Mouse (Mus musculus) c-Kit-positive CD71-positive TER-119-positive erythroid progenitor cells, embryonic 14.5 days (primary cell): Measurements from ENCODE around the gene Sulf2.

ENCODE experiments used
- DNase-seq: peaks from one replicate; pipeline ENCODE4 v3.0.0-alpha.2; 2013; ENCODE audit warnings: low spot score

Gene Sulf2

GRCm38 (mm10) chr2:166175552-166176136, 20.2 kb upstream of the Sulf2 start:
- no peak for DNase-seq

- no peak for DNase-seq
Measured at GRCm38 (mm10) chr2:166175145-166175544, 19.7 kb upstream of the Sulf2 start.

GRCm38 (mm10) chr2:166173169-166173568, 17.7 kb upstream of the Sulf2 start:
- no peak for DNase-seq

GRCm38 (mm10) chr2:166170173-166170572, 14.7 kb upstream of the Sulf2 start:
- DNase-seq = no peak

- DNase-seq = no peak
Measured at GRCm38 (mm10) chr2:166168868-166169267, 13.4 kb upstream of the Sulf2 start.

- no peak for DNase-seq
Measured at GRCm38 (mm10) chr2:166167387-166167786, 11.9 kb upstream of the Sulf2 start.

GRCm38 (mm10) chr2:166165396-166165795, 9.9 kb upstream of the Sulf2 start:
- no peak for DNase-seq

GRCm38 (mm10) chr2:166164601-166165000, 9.1 kb upstream of the Sulf2 start:
- no peak for DNase-seq

- DNase-seq = no peak
Measured at GRCm38 (mm10) chr2:166163917-166164316, 8.5 kb upstream of the Sulf2 start.

- DNase-seq = no peak
Measured at GRCm38 (mm10) chr2:166163252-166163651, 7.8 kb upstream of the Sulf2 start.

GRCm38 (mm10) chr2:166162160-166162559, 6.7 kb upstream of the Sulf2 start:
- no peak for DNase-seq

GRCm38 (mm10) chr2:166159276-166159675, 3.8 kb upstream of the Sulf2 start:
- no peak for DNase-seq

GRCm38 (mm10) chr2:166157767-166158561, 2.5 kb upstream of the Sulf2 start:
- DNase-seq = no peak

- DNase-seq = no peak
Measured at GRCm38 (mm10) chr2:166157144-166157543, 1.7 kb upstream of the Sulf2 start.

GRCm38 (mm10) chr2:166156122-166156521, 659 bp upstream of the Sulf2 start:
- no peak for DNase-seq

GRCm38 (mm10) chr2:166154749-166155453, 562 bp downstream of the Sulf2 start:
- DNase-seq = no peak

- no peak for DNase-seq
Measured at GRCm38 (mm10) chr2:166153891-166154711, 1.4 kb downstream of the Sulf2 start.

- DNase-seq = no peak
Measured at GRCm38 (mm10) chr2:166153399-166153793, 2.1 kb downstream of the Sulf2 start.

GRCm38 (mm10) chr2:166152734-166153398, 2.6 kb downstream of the Sulf2 start:
- DNase-seq = no peak

- no peak for DNase-seq
Measured at GRCm38 (mm10) chr2:166151510-166152473, 3.7 kb downstream of the Sulf2 start.
